Mouse (Mus musculus): ENCODE measurements around the gene Igfbp5. TPM values are rescaled to one million over a fixed set of nuclear protein-coding genes. Genes with fewer than 3 reads are reported as not detected.

The Igfbp5 gene
- polyA plus RNA-seq, 1 experiment from 2014 or later, result 108 TPM

DNA sequence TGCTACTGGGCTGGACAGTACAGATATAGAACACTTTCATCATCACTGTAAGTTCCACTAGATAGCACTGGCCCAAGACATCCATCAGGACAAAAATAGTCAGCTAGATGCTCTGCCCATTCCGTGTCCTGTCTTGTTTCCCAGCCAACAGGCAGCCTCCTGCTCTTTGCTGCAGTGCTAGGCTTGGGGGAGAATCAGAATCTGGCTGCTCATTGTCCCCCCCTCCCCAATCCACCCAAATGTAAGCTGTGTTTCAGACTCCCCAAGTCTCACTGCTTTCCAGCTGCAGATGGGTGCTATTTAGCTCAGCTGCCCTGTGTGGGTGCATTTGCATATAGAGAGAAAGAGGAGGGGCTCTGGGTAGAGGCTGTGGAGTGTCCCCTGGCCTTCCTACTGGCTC is 7.3 kb downstream of the Igfbp5 start:
- Histone ChIP-seq H3K4me2 (no peak overlapping the region), H3K4me1 (peaks cover 54% of the 10 kb centered on the region), H3K9ac (no peak overlapping the region)

GRCm38 (mm10) chr1:72866417-72866816 is 8.3 kb downstream of the Igfbp5 start:
- no peak for ATAC-seq (ENCODE audit: insufficient number of reproducible peaks, low FRiP score, low TSS enrichment, low read depth)
- Histone ChIP-seq H3K9me3 (no peaks in the 10 kb centered on the region), H3K27ac (no peak overlapping the region), H3K27me3 (no peaks in the 10 kb centered on the region), H3K36me3 (peaks cover 50% of the 10 kb centered on the region), H3K9ac (no peak overlapping the region), H3K4me1 (peaks cover 47% of the 10 kb centered on the region), H3K4me3 (no peak overlapping the region), H3K4me2 (no peak overlapping the region)
- WGBS, result 48% methylated on average over 5 of the region's 5 CpGs

More for the DNA sequence above, 7.3 kb downstream of the Igfbp5 start:
- no peak for ATAC-seq (ENCODE audit: insufficient number of reproducible peaks, low FRiP score, low TSS enrichment, low read depth)
- peaks cover 41% of the 10 kb centered on the region for H3K36me3 ChIP-seq
- 41% methylated on average over 1 of the region's 1 CpGs for WGBS
- no peak overlapping the region for H3K4me3 ChIP-seq
- H3K27ac ChIP-seq, result no peak overlapping the region
- H3K27me3 ChIP-seq, result peaks cover 5% of the 10 kb centered on the region; the same call in 1 of the 2 replicates
- H3K9me3 ChIP-seq, result no peaks in the 10 kb centered on the region

DNA sequence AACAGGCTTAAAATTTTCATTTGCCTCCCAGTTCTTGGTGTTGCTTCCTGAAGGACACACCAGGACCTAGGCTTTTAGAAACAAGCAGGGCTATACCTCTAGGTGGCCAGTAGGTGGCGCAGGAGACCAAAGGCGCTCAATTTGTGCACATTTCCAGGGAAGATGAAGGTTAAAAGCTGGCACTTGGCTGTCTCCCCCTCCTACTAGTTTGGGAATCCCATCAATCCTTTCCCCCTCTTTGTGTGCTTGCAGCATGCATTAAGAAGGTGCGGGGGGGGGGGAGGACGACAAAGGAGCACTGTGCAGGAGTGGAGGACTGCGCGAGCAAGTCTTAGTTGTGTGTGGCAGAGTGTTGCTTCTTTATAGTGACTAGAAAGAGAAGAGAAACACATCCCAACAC is 8.8 kb downstream of the Igfbp5 start:
- no peaks in the 10 kb centered on the region for H3K27me3 ChIP-seq
- ATAC-seq (ENCODE audit: insufficient number of reproducible peaks, low FRiP score, low TSS enrichment, low read depth), result no peak
- WGBS, result 24% methylated on average over 6 of the region's 6 CpGs
- peaks cover 53% of the 10 kb centered on the region for H3K36me3 ChIP-seq
- H3K9me3 ChIP-seq, result no peaks in the 10 kb centered on the region
- H3K27ac ChIP-seq, result no peak overlapping the region
- H3K4me1 ChIP-seq, result peaks cover 44% of the 10 kb centered on the region
- no peak overlapping the region for H3K9ac ChIP-seq
- no peak overlapping the region for H3K4me3 ChIP-seq
- H3K4me2 ChIP-seq, result no peak overlapping the region

DNA sequence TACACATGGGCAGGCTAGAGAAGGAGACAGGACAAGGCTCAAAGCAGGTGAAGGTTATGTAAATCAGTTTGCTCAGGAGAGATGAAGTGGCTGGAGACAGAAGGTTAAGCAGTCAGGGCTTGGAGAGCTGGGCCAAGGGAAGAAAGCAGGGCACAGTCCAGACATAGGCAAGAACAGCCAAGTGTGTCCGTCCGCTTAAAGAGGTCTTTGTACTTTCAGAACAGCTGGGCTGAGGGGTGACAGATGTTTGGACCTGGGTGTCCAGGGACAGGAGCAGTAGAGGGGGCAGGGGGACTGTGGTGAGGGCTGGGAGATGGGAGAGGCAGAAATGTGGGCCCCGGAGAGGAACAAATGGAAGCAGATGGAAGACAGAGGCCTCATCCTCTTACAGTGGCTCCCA is 10.4 kb downstream of the Igfbp5 start:
- Histone ChIP-seq H3K9me3 (no peaks in the 10 kb centered on the region), H3K27me3 (no peaks in the 10 kb centered on the region), H3K4me1 (peaks cover 29% of the 10 kb centered on the region), H3K9ac (no peak overlapping the region), H3K4me3 (no peak overlapping the region), H3K4me2 (no peak overlapping the region), H3K36me3 (peaks cover 69% of the 10 kb centered on the region), H3K27ac (no peak overlapping the region)
- ATAC-seq (ENCODE audit: insufficient number of reproducible peaks, low FRiP score, low TSS enrichment, low read depth), result no peak
- WGBS, result 72% methylated on average over 3 of the region's 3 CpGs

GRCm38 (mm10) chr1:72863692-72864091 is 11.0 kb downstream of the Igfbp5 start:
- Histone ChIP-seq H3K27me3 (no peaks in the 10 kb centered on the region), H3K4me2 (no peak overlapping the region), H3K4me1 (peaks cover 23% of the 10 kb centered on the region), H3K36me3 (peaks cover 71% of the 10 kb centered on the region), H3K9ac (no peak overlapping the region), H3K9me3 (no peaks in the 10 kb centered on the region), H3K27ac (no peak overlapping the region), H3K4me3 (no peak overlapping the region)
- ATAC-seq (ENCODE audit: insufficient number of reproducible peaks, low FRiP score, low TSS enrichment, low read depth), result no peak
- WGBS, result 93% methylated on average over 8 of the region's 8 CpGs

GRCm38 (mm10) chr1:72862248-72862647 is 12.4 kb downstream of the Igfbp5 start:
- Histone ChIP-seq H3K27ac (no peak overlapping the region), H3K4me2 (no peak overlapping the region), H3K36me3 (peaks cover 72% of the 10 kb centered on the region), H3K27me3 (no peaks in the 10 kb centered on the region), H3K9me3 (no peaks in the 10 kb centered on the region), H3K4me3 (no peak overlapping the region), H3K4me1 (peaks cover 13% of the 10 kb centered on the region), H3K9ac (no peak overlapping the region)
- whole genome bisulfite sequencing, result 81% methylated on average over 21 of the region's 21 CpGs
- no peak for ATAC-seq (ENCODE audit: insufficient number of reproducible peaks, low FRiP score, low TSS enrichment, low read depth)

DNA sequence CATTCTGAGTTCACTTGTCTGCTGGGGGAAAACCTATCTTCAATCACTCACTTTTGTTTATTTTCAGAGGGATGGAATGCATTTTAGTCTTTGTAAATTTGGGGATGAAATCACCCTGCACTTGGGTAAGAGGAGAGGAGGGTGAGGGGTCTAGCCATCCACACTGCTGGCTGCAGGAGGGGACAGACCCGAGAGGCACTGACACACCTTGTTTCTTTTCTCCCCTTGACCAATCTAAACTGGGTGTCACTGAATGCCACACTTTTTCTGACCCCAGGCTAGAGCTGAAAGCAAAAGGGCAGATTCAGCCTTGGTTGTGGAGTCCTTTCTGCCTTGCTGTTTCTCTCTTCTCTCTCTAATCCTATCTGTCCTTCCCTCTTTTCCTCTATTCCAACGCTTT is 13.0 kb downstream of the Igfbp5 start:
- ATAC-seq (ENCODE audit: insufficient number of reproducible peaks, low FRiP score, low TSS enrichment, low read depth), result no peak
- Histone ChIP-seq H3K36me3 (peaks cover 71% of the 10 kb centered on the region), H3K9ac (no peak overlapping the region), H3K4me1 (peaks cover 10% of the 10 kb centered on the region), H3K4me2 (no peak overlapping the region), H3K27me3 (no peaks in the 10 kb centered on the region), H3K9me3 (no peaks in the 10 kb centered on the region), H3K4me3 (no peak overlapping the region), H3K27ac (no peak overlapping the region)
- WGBS, result 51% methylated on average over 2 of the region's 2 CpGs

DNA sequence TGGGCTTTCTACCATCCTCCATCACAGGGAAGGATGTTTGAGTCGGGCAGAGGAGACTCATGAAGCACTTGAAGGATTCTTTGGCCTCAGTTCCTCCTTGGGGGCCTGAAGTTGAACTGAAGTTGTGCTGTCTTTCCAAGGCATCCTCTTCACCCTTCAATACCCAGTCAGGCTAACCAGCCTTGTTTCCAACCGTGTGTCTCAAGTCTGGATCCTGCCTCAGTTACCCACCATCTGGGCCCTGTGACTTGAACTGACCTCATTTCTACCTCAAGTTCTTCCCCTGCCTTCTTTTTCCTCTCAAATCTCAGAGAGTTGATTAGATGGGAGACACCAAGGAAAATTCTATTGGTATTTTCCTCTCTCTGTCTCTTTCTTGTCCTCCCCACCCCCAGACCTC is 14.2 kb downstream of the Igfbp5 start:
- no peak overlapping the region for H3K4me2 ChIP-seq
- H3K36me3 ChIP-seq, result peaks cover 66% of the 10 kb centered on the region
- no peak overlapping the region for H3K9ac ChIP-seq
- no peak overlapping the region for H3K27ac ChIP-seq
- H3K4me1 ChIP-seq, result no peaks in the 10 kb centered on the region
- WGBS, result 81% methylated on average over 2 of the region's 2 CpGs
- no peaks in the 10 kb centered on the region for H3K27me3 ChIP-seq
- no peaks in the 10 kb centered on the region for H3K9me3 ChIP-seq
- no peak for ATAC-seq (ENCODE audit: insufficient number of reproducible peaks, low FRiP score, low TSS enrichment, low read depth)
- H3K4me3 ChIP-seq, result no peak overlapping the region

GRCm38 (mm10) chr1:72859963-72860362 is 14.7 kb downstream of the Igfbp5 start:
- Histone ChIP-seq H3K4me1 (no peaks in the 10 kb centered on the region), H3K36me3 (peaks cover 65% of the 10 kb centered on the region), H3K27me3 (no peaks in the 10 kb centered on the region), H3K4me2 (no peak overlapping the region), H3K9ac (no peak overlapping the region), H3K27ac (no peak overlapping the region), H3K4me3 (no peak overlapping the region), H3K9me3 (no peaks in the 10 kb centered on the region)
- no peak for ATAC-seq (ENCODE audit: insufficient number of reproducible peaks, low FRiP score, low TSS enrichment, low read depth)
- WGBS, result 93% methylated on average over 9 of the region's 9 CpGs

- ATAC-seq (ENCODE audit: insufficient number of reproducible peaks, low FRiP score, low TSS enrichment, low read depth), result no peak
- no peaks in the 10 kb centered on the region for H3K27me3 ChIP-seq
- H3K36me3 ChIP-seq, result peaks cover 54% of the 10 kb centered on the region
- no peak overlapping the region for H3K27ac ChIP-seq
- no peak overlapping the region for H3K4me3 ChIP-seq
- no peaks in the 10 kb centered on the region for H3K9me3 ChIP-seq
- H3K9ac ChIP-seq, result no peak overlapping the region
- H3K4me1 ChIP-seq, result peaks cover 7% of the 10 kb centered on the region
- H3K4me2 ChIP-seq, result no peak overlapping the region
- 82% methylated on average over 5 of the region's 5 CpGs for WGBS
Measured at GRCm38 (mm10) chr1:72858874-72859273, 15.8 kb downstream of the Igfbp5 start.

DNA sequence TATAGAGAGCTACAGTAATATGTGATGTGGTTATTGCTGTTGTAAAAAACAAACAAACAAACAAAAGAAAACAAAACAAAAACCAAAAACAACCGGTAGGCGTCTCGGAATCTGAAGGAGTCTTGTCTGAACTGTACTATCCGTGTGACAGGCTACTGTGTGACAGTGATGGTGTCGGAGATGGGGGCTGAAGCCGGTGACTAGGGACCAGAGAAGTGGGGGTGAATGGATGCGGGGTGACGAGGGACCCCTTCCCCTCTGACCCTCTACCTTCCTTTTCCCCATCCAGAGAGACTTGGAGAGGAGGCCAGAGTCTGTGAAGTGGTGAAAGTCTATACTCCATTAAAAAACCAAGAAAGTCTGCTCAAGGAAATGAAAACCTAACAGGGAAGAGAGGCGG is 16.4 kb downstream of the Igfbp5 start:
- Histone ChIP-seq H3K4me1 (peaks cover 10% of the 10 kb centered on the region), H3K36me3 (peaks cover 48% of the 10 kb centered on the region), H3K4me3 (no peak overlapping the region), H3K9me3 (no peaks in the 10 kb centered on the region), H3K9ac (no peak overlapping the region), H3K27ac (no peak overlapping the region), H3K27me3 (no peaks in the 10 kb centered on the region), H3K4me2 (no peak overlapping the region)
- no peak for ATAC-seq (ENCODE audit: insufficient number of reproducible peaks, low FRiP score, low TSS enrichment, low read depth)
- WGBS, result 82% methylated on average over 9 of the region's 9 CpGs

- H3K4me2 ChIP-seq, result no peak overlapping the region
- no peak for ATAC-seq (ENCODE audit: insufficient number of reproducible peaks, low FRiP score, low TSS enrichment, low read depth)
- no peak overlapping the region for H3K9ac ChIP-seq
- 64% methylated on average over 5 of the region's 5 CpGs for WGBS
- H3K4me3 ChIP-seq, result no peak overlapping the region
- H3K36me3 ChIP-seq, result peaks cover 42% of the 10 kb centered on the region
- H3K4me1 ChIP-seq, result peaks cover 10% of the 10 kb centered on the region
- no peaks in the 10 kb centered on the region for H3K27me3 ChIP-seq
- H3K27ac ChIP-seq, result no peak overlapping the region
- H3K9me3 ChIP-seq, result no peaks in the 10 kb centered on the region
Measured at GRCm38 (mm10) chr1:72857631-72858030, 17.1 kb downstream of the Igfbp5 start.

- Histone ChIP-seq H3K36me3 (peaks cover 40% of the 10 kb centered on the region), H3K27me3 (no peaks in the 10 kb centered on the region), H3K4me2 (no peak overlapping the region), H3K27ac (no peak overlapping the region), H3K4me1 (peaks cover 10% of the 10 kb centered on the region), H3K9me3 (no peaks in the 10 kb centered on the region), H3K9ac (no peak overlapping the region), H3K4me3 (no peak overlapping the region)
- ATAC-seq (ENCODE audit: insufficient number of reproducible peaks, low FRiP score, low TSS enrichment, low read depth), result no peak
- 75% methylated on average over 7 of the region's 7 CpGs for WGBS
Measured at GRCm38 (mm10) chr1:72857142-72857541, 17.5 kb downstream of the Igfbp5 start.

Measured in limb, embryonic 15.5 days (tissue).